Mouse (Mus musculus) thymus, adult 2 months (tissue): ENCODE measurements around the gene Rbms3. TPM values are rescaled to one million over a fixed set of nuclear protein-coding genes. Genes with fewer than 3 reads are reported as not detected.

Experiments used
- DNase-seq: peaks from one replicate; pipeline ENCODE4 v3.0.0; 2021
- H3K27ac ChIP-seq: fragments of 200-500 bp; 2 replicates; pipeline ENCODE4 v1.5.1; 2012; ENCODE audit warnings: low read length, control low read depth; ENCODE audit not compliant: control insufficient read depth, insufficient read depth
- H3K27me3 ChIP-seq: fragments of 200-500 bp; 2 replicates; pipeline ENCODE4 v1.6.1; 2012; ENCODE audit warnings: mild to moderate bottlenecking, low read length, moderate library complexity, mixed read lengths; ENCODE audit not compliant: control insufficient read depth, insufficient read depth
- H3K36me3 ChIP-seq: fragments of 200-500 bp; 2 replicates; pipeline ENCODE4 v1.6.1; 2012; ENCODE audit warnings: mild to moderate bottlenecking, low read length, moderate library complexity; ENCODE audit not compliant: control insufficient read depth, insufficient read depth
- H3K4me1 ChIP-seq: fragments of 200-500 bp; replicated peaks from 2 replicates; pipeline ENCODE4 v1.6.1; 2012; ENCODE audit warnings: low read length; ENCODE audit not compliant: control insufficient read depth, insufficient read depth
- H3K4me3 ChIP-seq: fragments of 200-500 bp; 2 replicates; pipeline ENCODE4 v1.5.1; 2012; ENCODE audit warnings: mild to moderate bottlenecking, low read length, control low read depth, moderate library complexity; ENCODE audit not compliant: control insufficient read depth, insufficient read depth
- CTCF ChIP-seq: fragments of 200-500 bp; IDR thresholded peaks from 2 replicates; pipeline ENCODE4 v1.5.1; 2012; ENCODE audit warnings: mild to moderate bottlenecking, control low read depth, low read length, moderate library complexity, borderline replicate concordance; ENCODE audit not compliant: control insufficient read depth, poor library complexity, insufficient read depth; ENCODE audit errors: extremely low read depth
- POLR2A ChIP-seq: fragments of 200-500 bp; IDR thresholded peaks from 2 replicates; pipeline ENCODE4 v1.6.1; 2012; ENCODE audit warnings: mild to moderate bottlenecking, low read length, control low read depth, moderate library complexity; ENCODE audit not compliant: control insufficient read depth, poor library complexity, insufficient read depth; ENCODE audit errors: extremely low read depth
- WGBS: fragments of 180-500 bp; shearing (Covaris S2); methylation state at CpG from one replicate; pipeline ENCODE4 v1.1.7; 2018; 5-methylcytosine and 5-hydroxymethylcytosine counted together
- polyA plus RNA-seq: library from polyadenylated mRNA; depleted of rRNA; stranded (reverse); fragments of >200 nt; gene quantifications from 2 replicates; pipeline ENCODE4 v1.2.3, GENCODE M21; 2012

Rbms3 gene
- polyA plus RNA-seq, 1 experiment = 10.9 TPM

DNA sequence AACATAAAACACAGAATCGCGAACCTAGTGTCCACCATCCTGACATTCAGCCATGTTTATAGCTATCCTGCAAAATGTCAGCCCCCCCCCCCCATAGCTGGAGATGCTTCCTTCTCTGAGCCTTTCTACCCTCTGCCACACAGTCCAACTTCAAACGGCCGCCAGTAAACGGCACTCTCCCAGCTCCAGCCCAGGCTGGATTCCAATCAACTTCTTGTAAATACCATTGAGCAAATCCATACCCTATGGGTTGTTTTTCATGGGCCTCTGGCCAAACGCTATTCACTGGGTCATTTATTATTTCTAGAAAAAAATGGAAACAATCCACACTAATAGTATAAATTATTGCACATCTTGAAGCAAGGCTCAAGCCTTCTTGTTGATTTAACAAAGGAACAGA, 468.6 kb downstream of the Rbms3 start:
- Histone ChIP-seq H3K4me3 (no peak overlapping the region), H3K27me3 (no peaks in the 10 kb centered on the region), H3K27ac (no peak overlapping the region), H3K4me1 (peaks cover 1% of the 10 kb centered on the region), H3K36me3 (no peaks in the 10 kb centered on the region)
- 91% methylated on average over 6 of the region's 6 CpGs for WGBS
- DNase-seq = no peak
- TF ChIP-seq CTCF (no peak), POLR2A (no peak)

DNA sequence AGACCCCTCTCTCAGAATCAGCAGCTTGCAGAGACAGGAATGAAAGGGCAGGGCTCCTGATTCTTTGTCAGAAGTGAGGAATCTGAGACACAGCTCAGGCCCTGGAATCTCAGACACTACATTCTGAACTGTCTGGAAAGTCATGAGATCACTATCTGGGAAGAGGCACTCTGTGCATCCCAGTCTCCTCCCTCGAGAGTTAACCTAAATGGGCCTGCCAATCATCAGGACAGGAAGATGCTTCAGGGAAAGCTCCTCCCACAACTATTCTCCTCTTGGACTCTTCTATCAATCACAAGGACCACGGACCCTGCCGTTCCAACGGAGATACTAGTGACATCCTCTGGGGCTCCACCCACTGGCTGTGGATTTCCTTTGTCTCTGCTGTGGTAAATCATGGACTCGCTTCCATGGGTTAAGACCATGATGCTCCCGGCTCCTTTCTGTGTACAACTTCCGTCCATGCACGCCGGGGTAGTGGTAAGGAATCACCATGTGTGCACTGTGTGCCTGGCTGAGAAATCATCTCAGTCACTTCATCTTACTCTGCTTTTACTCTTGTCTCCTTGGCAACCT, 473.3 kb downstream of the Rbms3 start:
- H3K36me3 ChIP-seq = no peaks in the 10 kb centered on the region
- H3K4me1 ChIP-seq = peaks cover 19% of the 10 kb centered on the region
- H3K27me3 ChIP-seq = no peaks in the 10 kb centered on the region
- TF ChIP-seq POLR2A = no peak
- no peak for TF ChIP-seq CTCF
- no peak overlapping the region for H3K4me3 ChIP-seq
- no peak overlapping the region for H3K27ac ChIP-seq
- 96% methylated on average over 9 of the region's 9 CpGs for WGBS
- no peak for DNase-seq

DNA sequence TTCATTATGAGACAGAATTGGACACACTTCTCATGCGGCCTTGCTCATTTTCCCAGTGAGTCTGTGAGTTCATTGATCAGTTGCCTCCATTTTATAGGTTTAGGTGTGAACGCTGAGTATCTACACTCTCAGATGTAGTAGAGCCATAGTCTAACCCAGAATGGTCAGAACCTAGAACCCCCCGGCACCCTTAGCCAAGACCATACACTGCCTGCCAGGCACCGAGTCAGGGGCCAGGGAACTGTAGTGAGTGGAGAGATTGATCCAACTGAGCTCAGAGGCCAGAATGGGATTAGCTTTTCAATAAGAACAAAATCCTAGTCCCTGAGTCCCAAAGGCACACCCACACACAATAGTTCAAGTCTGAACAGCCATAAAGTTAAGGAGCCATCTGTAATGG, 475.1 kb downstream of the Rbms3 start:
- WGBS = 98% methylated on average over 4 of the region's 4 CpGs

DNA sequence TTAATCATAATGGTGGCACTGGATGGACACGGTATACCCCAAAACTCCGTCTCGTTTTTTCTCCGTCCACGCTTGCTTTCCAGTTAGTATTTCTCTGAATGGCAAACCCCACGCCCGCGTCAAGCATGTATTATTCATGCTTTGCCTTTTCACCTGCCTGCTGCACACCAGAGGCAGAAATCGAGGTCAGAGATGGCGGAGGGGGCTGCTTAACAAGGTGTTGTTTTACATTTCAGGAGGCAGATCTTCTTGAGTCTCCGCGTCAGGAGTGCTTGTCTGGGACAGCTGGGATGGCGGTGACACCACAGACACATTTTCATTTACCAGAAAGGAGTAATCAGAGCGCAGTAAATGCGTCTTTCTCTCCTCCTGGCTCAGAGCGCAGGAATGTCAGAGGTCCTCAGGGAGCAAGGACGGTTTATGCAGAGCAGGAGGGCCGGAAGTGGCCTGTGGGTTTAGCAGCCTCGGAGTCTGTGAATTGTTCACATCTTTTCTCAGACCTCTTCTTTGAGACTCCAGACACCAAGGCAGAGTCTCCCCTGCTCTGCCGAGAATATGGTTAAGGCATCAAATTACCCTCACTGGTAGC, 475.9 kb downstream of the Rbms3 start:
- no peak for TF ChIP-seq POLR2A
- TF ChIP-seq CTCF = no peak
- Histone ChIP-seq H3K27ac (peak overlapping the region; percentile 93), H3K4me1 (peaks cover 19% of the 10 kb centered on the region), H3K4me3 (peak overlapping the region; percentile 25), H3K27me3 (no peaks in the 10 kb centered on the region), H3K36me3 (no peaks in the 10 kb centered on the region)
- DNase-seq = peak; percentile 34
- 42% methylated on average over 20 of the region's 20 CpGs for WGBS

More for the DNA sequence above, 475.1 kb downstream of the Rbms3 start:
- Histone ChIP-seq H3K4me3 (no peak overlapping the region), H3K27me3 (no peaks in the 10 kb centered on the region), H3K36me3 (no peaks in the 10 kb centered on the region), H3K27ac (peak overlapping the region; percentile 83), H3K4me1 (peaks cover 19% of the 10 kb centered on the region)
- DNase-seq = no peak
- TF ChIP-seq CTCF (no peak), POLR2A (no peak)

DNA sequence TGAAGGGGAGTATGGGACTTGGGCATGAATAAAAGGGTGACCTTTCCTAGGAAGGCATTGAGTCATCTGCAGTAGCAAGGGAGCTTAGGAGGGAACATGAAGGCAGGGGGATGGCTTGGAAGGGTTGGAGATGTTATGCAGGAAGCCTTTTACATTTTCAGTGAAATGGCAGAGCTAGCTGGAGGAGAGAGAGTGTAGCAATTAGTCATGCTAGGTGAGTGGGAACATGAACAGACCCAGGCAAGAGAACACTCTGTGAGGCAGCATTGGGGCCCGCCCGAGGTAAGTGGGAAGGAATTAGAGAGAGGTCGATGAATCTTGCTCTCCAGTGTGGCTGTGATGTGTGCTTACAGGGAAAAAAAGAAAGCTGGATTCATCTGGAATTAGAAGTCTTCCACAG, 477.8 kb downstream of the Rbms3 start:
- Histone ChIP-seq H3K36me3 (no peaks in the 10 kb centered on the region), H3K27ac (no peak overlapping the region), H3K4me1 (peaks cover 19% of the 10 kb centered on the region), H3K27me3 (no peaks in the 10 kb centered on the region), H3K4me3 (no peak overlapping the region)
- TF ChIP-seq POLR2A = no peak
- TF ChIP-seq CTCF = no peak
- DNase-seq = no peak
- 89% methylated on average over 3 of the region's 3 CpGs for WGBS

DNA sequence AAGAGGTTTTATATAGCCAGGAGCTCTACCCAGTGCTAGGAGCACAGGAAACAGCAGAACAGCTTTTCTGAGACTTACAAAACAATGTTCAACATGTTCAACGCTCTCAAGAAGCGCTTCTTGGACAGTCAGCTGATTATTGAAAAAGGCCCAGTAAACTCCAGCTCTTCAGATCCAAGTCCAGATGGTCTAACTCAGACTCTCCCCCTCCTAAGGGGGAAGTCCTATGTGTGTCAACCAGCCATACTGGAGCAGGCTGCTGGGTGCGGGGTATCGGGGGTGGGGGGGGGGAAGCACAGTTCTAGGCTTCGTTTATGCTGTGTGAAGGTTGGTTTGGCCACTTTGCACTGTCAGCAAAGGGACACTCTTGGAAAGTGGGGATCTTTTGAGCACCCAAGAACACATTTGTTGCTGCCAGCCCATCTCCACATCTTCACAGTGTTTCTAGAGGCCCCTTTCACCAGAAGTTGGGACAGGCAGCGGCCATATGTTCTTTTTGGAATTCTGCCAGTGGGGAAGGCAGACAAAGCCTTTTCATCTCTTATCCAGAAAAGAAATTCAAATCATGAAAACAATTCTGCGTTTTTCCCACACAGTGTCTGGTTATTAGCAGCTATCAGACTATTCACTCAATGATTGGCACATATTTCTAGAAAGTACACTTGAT, 485.5 kb downstream of the Rbms3 start:
- TF ChIP-seq CTCF (no peak), POLR2A (no peak)
- no peak overlapping the region for H3K4me3 ChIP-seq
- no peaks in the 10 kb centered on the region for H3K27me3 ChIP-seq
- no peak overlapping the region for H3K27ac ChIP-seq
- 91% methylated on average over 7 of the region's 7 CpGs for whole genome bisulfite sequencing
- no peak for DNase-seq
- H3K36me3 ChIP-seq = no peaks in the 10 kb centered on the region
- peaks cover 8% of the 10 kb centered on the region for H3K4me1 ChIP-seq
